Mouse (Mus musculus) urinary bladder, postnatal 25 days (tissue): Measurements from ENCODE around the gene Frmpd4.

ENCODE experiments used
- DNase-seq: peaks from one replicate; pipeline ENCODE4 v3.0.0; 2022; ENCODE audit warnings: low spot score

Frmpd4 gene

DNA sequence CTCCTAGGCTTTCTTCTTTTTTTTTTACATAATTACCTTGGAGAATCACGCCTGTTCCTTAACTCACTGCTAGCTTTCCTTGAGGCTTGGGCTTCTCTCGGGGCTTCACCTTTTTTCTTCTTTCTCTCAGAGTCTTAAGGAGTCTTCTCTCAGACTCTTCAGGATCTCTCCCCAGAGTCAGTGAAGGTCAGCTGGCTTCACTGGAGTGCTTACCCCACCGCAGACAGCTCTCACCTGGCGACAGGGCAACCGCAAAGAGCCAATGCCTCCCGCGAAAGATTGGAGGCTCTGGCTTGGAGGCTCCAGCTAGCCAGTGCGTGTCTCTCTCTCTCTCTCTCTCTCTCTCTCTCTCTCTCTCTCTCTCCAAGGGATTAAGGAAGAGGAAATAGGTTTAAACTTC, 453.0 kb downstream of the Frmpd4 start:
- no peak for DNase-seq

DNA sequence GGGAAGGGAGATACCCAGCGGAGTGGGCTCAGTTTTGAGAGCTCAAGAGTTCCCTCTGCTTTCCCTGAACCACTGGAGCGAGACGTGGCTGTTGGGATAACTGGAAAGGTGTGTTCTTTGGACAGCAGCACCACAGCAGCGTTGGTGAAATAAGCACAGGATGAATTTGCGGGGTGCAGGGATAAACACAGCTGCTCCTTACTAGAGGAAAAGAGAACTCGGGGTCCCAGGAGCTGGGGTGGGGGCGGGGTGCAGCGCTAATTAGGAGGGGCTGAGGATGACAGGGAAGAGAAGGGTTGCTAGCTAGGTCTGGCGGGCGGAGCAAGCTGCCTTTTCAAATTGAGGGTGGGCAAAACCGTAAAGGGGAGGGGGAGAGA, 453.5 kb downstream of the Frmpd4 start:
- DNase-seq: no peak

DNA sequence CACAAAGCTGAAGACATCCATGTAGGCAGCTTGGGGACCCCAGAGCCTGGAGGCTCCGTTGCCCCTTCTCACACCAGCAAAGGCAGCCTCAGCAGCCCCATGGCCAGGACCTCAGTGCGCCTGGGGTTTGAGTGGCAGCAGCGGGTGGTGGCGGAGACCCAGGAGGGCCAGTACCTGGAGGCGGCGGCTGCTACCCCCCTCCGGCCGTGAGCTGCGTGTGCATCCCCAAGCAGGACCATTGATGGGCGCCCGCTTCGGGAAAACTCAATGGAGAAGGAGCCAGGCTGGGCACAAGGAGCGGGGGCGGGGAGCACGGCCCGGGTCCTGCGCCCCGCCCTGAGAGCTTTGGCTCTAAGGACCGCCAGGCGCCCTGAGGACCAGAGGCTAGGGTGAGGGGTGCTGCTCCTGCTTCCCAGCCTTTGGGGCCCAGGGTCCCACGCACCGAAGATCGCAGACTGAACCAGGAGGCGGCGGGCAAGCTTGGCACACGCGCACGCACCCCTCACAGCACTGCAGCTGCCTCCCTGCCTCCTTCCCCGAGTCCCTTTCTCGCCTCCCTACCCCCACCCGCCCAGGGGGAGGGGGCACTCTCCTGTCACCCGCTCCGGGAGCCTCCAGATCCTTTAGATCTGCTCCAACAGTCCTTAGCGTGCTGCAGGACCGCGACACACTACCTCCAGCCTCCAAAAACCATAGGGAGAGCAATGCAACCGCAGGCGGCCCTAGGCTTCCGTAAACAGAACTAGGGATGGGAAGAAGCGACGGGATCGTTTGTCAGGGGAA, 454.0 kb downstream of the Frmpd4 start:
- no peak for DNase-seq

DNA sequence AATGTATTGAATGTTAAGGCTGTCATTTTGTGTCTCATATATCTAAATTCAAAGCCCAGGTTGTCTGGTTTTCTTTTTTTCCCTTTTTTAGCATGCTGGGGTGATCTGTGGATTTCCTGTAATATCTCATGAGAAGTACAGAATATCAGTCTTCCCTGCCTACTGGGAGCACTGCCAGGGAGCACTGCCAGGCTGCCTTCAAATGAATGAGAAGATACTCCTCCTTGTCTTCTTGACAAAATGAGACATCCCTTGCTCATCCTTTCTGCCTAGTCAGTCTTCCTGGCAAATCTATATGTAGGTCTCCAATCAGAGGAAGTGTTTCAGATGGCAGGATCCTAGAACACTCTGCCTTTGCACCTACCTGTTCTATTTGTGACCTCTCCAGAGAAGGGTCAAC, 535.4 kb downstream of the Frmpd4 start:
- no peak for DNase-seq

DNA sequence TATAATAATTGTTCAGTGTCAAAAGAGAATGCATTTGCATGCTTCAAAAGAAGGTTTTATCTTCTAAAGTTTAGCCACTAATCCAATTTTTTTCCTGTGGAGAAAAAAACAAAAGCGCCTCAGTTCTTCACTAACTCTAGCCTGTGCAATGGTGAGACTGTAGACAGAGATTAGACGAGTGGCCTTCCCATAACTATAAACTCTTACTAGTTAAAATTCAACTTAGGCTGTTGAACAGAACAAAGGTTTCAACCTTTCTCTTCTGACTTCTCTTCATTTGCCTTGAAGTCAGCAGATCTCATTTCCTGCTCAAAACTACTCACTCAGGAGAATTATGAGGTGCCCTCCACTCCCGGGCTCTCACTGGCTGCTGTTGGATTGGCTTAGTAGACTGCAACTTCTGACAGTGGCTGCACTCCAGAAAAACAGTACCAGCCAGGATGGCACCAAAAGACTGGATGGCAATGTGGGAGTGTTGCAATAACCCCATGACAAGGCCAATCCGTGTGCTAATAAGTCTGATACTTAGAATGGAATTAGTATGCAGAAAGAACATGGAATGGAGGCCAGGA, 556.4 kb downstream of the Frmpd4 start:
- no peak for DNase-seq

DNA sequence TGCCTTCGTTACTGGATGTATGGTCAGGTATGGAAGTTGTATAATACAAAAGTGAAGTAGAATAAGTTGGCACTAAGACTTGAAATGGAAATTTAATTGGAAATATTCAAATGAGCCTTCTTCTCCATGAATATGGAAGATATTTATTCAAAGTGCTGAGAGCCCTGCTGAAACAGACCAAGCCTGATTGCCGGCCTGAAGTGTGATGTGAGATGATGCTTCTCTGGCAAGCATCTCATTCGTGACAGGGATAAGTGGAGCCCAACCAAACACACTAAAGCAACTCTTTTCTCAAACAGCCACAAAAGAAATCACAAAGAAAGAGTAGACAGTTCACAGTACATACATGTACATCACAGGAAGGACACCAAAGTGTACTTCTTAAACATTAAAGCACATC, 559.2 kb downstream of the Frmpd4 start:
- no peak for DNase-seq

- DNase-seq: no peak
These were observed 592.2 kb downstream of the Frmpd4 start for GRCm38 (mm10) chrX:167984835-167985234.

DNA sequence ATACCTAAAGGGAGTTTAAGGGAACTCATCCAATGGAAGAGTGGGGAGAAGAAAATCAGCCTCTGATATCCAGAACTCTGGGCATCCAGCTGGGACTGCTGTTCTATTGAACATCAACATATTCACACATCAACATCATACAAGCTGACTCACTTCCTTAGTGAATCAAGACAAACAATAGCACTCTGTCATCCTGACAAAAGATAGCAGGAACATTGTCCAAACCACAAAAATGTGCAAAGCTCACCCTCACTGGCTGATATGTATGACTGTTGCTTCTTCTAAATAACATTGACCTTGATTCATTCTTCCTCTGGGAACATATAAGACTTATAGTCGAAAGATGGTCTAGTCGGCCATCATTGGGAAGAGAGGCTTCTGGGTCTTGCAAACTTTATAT, 625.8 kb downstream of the Frmpd4 start:
- no peak for DNase-seq

GRCm38 (mm10) chrX:167909483-167909882, 667.5 kb downstream of the Frmpd4 start:
- DNase-seq: no peak

GRCm38 (mm10) chrX:167901046-167901445, 676.0 kb downstream of the Frmpd4 start:
- no peak for DNase-seq

GRCm38 (mm10) chrX:167854821-167855220, 722.2 kb downstream of the Frmpd4 start:
- DNase-seq: no peak

GRCm38 (mm10) chrX:167832543-167832942, 744.5 kb downstream of the Frmpd4 start:
- DNase-seq: no peak

DNA sequence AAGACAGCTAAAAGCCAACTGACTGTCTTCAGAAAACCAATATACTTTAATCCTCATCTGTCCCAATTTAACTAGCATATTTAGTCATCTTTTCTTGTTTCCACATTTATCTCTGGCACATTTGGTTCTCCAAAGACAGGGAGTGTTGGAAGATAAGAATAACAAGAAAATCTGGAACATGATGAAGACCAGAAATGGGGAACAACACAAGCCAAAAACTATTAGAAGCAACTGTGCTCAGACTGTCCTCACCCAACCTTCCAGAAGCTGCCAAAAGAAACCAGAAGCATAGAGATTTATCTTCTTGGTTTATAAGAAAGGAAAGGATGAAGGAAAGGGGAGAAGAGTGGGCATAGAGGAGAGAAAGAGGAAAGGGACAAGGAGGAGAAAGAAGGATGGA, 748.6 kb downstream of the Frmpd4 start:
- no peak for DNase-seq

- no peak for DNase-seq
These were observed 759.7 kb downstream of the Frmpd4 start for GRCm38 (mm10) chrX:167817363-167817762.

DNA sequence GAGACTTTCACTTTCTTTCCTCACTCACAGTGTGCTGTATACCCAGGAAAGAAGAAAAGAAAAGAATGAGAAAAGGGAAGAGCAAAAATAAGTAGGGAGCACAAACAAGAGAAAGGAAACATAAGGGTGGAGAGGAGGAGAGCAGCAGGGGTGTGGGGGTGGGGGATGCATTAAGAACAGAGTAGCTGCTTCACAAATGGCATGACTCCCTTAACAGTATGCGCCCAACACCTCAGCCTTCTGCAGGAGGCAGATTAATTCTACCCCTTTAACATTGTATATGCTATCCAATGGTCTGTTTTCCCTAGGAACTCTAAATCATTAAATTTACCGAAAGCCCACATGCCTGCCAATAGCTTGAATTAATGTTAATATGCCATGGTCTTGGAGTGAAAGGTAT, 766.9 kb downstream of the Frmpd4 start:
- no peak for DNase-seq

- DNase-seq: no peak
These were observed 768.5 kb downstream of the Frmpd4 start for GRCm38 (mm10) chrX:167808572-167808971.

- no peak for DNase-seq
These were observed 788.3 kb downstream of the Frmpd4 start for GRCm38 (mm10) chrX:167788737-167789136.

DNA sequence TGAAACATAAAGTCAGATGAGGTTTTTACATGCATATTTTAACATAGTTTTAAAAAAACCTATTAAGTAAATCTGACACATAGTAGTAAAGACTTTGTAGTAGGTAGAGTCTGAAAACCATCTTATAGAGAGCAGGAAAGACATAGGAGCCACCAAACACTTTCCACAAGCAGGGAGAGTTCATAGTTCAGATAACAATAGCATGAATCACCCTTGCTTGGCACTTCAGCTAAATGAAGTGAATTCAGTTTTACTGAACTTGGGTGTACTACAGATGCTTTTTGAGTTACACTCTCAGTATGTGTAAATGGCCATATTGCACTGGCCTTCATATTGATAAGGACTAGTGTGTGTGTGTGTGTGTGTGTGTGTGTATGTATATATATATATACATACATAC, 793.5 kb downstream of the Frmpd4 start:
- no peak for DNase-seq

DNA sequence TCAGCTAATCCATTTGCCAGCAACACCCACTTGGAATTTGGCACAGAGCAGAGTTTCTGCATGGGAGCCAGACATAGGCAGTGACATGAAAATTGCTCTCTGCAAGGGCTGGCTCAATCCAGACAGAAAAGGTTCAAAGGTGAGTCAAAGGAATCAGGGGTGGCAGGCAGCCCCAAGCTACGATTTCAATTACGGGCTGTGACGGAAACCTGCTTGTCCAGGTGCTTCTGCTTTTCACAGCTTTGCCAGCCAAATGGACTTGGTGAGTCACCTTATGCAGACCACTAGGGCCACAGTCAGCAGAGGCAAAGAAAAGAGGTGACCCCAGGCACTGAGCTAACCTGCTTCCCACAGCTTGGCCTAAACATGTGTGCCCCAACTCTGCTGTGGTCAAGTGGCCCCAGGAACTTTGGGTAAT, 857.5 kb downstream of the Frmpd4 start:
- DNase-seq: no peak

GRCm38 (mm10) chrX:167719092-167719491, 857.9 kb downstream of the Frmpd4 start:
- no peak for DNase-seq

- DNase-seq: no peak
These were observed 922.1 kb downstream of the Frmpd4 start for GRCm38 (mm10) chrX:167654806-167655495.

GRCm38 (mm10) chrX:167654249-167654648, 922.8 kb downstream of the Frmpd4 start:
- no peak for DNase-seq

DNA sequence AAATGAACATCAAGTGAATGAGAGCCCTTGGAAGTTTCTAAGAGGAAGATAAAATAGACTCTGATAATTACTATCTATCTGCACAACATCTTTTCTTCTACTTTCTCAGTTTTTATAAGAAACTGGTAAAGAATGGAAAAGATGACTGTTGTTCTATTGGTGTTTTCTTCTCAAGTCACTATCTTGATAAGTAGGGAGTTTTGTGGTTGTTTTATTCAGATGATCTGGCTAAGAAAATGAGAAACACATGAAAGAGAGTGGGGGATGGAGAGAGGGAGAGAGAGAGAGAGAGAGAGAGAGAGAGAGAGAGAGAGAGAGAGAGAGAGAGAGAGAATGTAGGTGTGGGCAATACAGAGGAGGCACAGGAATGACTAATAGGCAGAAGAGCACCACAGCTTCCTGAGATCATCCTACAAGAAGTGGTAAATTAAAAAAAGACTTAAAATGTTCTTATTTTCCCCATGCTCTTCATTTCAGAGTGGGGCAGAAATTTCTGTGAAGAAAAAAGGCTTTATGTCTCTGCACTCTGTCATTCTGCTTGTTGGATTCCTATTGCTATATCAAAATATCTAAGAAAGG, 979.3 kb downstream of the Frmpd4 start:
- DNase-seq: no peak
